Mouse (Mus musculus): ENCODE measurements around the gene Ramp2. TPM values are rescaled to one million over a fixed set of nuclear protein-coding genes. Genes with fewer than 3 reads are reported as not detected.

Gene Ramp2
- polyA plus RNA-seq, 1 experiment, result 86.6 TPM

DNA sequence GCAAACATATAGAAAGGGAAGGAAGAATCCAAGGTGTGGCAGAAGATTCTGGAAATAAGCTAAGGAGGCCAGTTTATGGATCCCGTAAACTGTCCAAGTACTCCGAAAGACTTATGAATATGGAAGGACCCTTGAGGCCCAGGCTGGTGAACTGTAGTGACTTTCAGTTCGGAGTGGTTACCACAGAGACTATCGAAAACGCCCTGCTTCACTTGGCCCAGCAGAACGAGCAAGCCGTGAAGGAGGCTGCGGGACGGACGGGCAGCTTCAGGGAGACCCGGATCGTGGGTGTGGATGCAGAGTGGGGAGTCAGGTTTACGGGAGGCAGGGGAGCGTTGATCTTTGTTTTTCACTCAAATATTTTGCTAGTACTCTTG, 33.4 kb downstream of the Ramp2 start:
- DNase-seq, result no peak
- WGBS, result 43% methylated on average over 14 of the region's 14 CpGs

DNA sequence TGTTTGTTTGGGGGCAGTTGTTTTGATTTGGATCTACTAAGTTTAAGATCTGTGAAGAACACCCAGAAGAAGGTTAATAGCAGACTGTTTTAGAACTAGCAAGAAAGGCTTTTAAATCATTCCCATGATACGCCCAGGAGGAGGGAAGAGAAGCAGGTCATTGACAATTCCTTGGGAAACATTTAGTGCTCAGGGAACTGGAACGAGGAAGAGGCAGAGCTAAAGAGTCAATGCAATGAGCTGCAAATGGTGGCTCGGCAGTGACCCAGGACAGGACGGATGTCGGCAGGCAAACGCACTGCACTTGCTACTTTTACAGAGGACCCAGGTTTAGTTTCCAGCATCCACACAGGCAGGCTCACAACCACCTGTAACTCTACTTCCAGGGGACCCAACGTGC, 35.0 kb downstream of the Ramp2 start:
- no peaks in the 10 kb centered on the region for H3K27me3 ChIP-seq (replicated peaks; ENCODE audit: control insufficient read depth, insufficient read depth, low read length)
- H3K27ac ChIP-seq (ENCODE audit: insufficient read depth, low read depth, low read length), result peak overlapping the region; percentile 39
- DNase-seq, result peak; percentile 70
- TF ChIP-seq POLR2A (IDR thresholded peaks at IDR 0.05; ENCODE audit: low read depth, low read length), result no peak
- no peak for TF ChIP-seq CTCF (conservative IDR thresholded peaks at IDR 0.05; ENCODE audit: insufficient read depth, insufficient read length, low read depth, low read length)
- WGBS, result 14% methylated on average over 7 of the region's 7 CpGs
- H3K4me3 ChIP-seq (ENCODE audit: insufficient read depth, low read depth, low read length), result no peak overlapping the region
- peaks cover 41% of the 10 kb centered on the region for H3K4me1 ChIP-seq (ENCODE audit: control insufficient read depth, insufficient read depth, low read length)
- H3K36me3 ChIP-seq (ENCODE audit: control insufficient read depth, insufficient read depth, low read length), result no peaks in the 10 kb centered on the region; the same call in 1 of the 2 replicates

More for the DNA sequence above, 33.4 kb downstream of the Ramp2 start:
- Histone ChIP-seq H3K4me1 (ENCODE audit: control insufficient read depth, insufficient read depth, low read length) (peaks cover 33% of the 10 kb centered on the region), H3K27ac (ENCODE audit: insufficient read depth, low read depth, low read length) (peak overlapping the region; percentile 36; the same call in 1 of the 2 replicates), H3K27me3 (replicated peaks; ENCODE audit: control insufficient read depth, insufficient read depth, low read length) (no peaks in the 10 kb centered on the region), H3K4me3 (ENCODE audit: insufficient read depth, low read depth, low read length) (no peak overlapping the region), H3K36me3 (ENCODE audit: control insufficient read depth, insufficient read depth, low read length) (no peaks in the 10 kb centered on the region; the same call in 1 of the 2 replicates)
- no peak for TF ChIP-seq POLR2A (IDR thresholded peaks at IDR 0.05; ENCODE audit: low read depth, low read length)

DNA sequence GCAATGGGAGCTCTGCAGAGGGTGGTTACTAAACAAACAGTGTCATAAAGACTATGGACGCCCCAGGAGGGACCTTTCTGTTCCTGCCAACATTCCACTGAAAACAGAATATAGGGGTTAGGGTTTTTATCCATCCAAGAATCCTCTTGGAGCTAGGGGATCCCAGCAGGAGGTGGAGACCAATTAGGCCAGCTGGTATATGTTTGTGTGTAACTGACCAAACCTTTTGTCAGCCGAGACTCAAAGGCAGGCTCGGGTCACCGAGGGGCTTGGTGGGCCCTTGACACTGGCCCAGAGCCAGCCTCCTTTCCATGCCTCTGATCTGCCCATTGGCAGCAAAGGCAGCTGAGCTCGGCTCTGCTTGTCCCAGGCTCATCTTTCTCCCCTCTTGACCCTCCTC, 37.1 kb downstream of the Ramp2 start:
- Histone ChIP-seq H3K27me3 (replicated peaks; ENCODE audit: control insufficient read depth, insufficient read depth, low read length) (no peaks in the 10 kb centered on the region), H3K4me3 (ENCODE audit: insufficient read depth, low read depth, low read length) (no peak overlapping the region), H3K4me1 (ENCODE audit: control insufficient read depth, insufficient read depth, low read length) (peaks cover 26% of the 10 kb centered on the region), H3K27ac (ENCODE audit: insufficient read depth, low read depth, low read length) (peak overlapping the region; percentile 91), H3K36me3 (ENCODE audit: control insufficient read depth, insufficient read depth, low read length) (peaks cover 4% of the 10 kb centered on the region)
- DNase-seq, result no peak
- no peak for TF ChIP-seq POLR2A (IDR thresholded peaks at IDR 0.05; ENCODE audit: low read depth, low read length)
- TF ChIP-seq CTCF (conservative IDR thresholded peaks at IDR 0.05; ENCODE audit: insufficient read depth, insufficient read length, low read depth, low read length), result no peak
- 34% methylated on average over 5 of the region's 5 CpGs for WGBS

DNA sequence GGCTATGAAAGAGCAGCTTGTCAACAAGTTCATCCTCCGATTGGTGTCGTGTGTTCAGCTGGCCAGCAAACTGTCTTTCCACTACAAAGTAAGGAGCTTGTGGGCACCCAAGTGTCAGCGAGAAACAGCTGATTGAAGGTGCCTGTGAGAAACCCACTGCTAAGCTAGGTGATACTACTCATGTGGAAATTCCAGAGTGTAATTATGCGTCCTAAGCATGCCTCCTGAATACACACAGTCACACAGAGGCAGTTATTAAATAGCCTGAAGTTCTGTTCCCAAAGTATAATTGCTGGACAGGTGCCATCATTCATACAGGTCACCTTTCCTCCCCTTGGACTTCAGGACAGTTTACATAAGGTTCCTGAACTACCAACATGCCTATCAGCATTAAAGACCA, 38.0 kb downstream of the Ramp2 start:
- WGBS, result 38% methylated on average over 4 of the region's 4 CpGs
- Histone ChIP-seq H3K27me3 (replicated peaks; ENCODE audit: control insufficient read depth, insufficient read depth, low read length) (no peaks in the 10 kb centered on the region), H3K27ac (ENCODE audit: insufficient read depth, low read depth, low read length) (peak overlapping the region; percentile 91), H3K4me3 (ENCODE audit: insufficient read depth, low read depth, low read length) (no peak overlapping the region), H3K36me3 (ENCODE audit: control insufficient read depth, insufficient read depth, low read length) (peaks cover 4% of the 10 kb centered on the region), H3K4me1 (ENCODE audit: control insufficient read depth, insufficient read depth, low read length) (peaks cover 26% of the 10 kb centered on the region)
- peak; percentile 85 for DNase-seq
- TF ChIP-seq CTCF (conservative IDR thresholded peaks at IDR 0.05; ENCODE audit: insufficient read depth, insufficient read length, low read depth, low read length), result no peak
- TF ChIP-seq POLR2A (IDR thresholded peaks at IDR 0.05; ENCODE audit: low read depth, low read length), result no peak

DNA sequence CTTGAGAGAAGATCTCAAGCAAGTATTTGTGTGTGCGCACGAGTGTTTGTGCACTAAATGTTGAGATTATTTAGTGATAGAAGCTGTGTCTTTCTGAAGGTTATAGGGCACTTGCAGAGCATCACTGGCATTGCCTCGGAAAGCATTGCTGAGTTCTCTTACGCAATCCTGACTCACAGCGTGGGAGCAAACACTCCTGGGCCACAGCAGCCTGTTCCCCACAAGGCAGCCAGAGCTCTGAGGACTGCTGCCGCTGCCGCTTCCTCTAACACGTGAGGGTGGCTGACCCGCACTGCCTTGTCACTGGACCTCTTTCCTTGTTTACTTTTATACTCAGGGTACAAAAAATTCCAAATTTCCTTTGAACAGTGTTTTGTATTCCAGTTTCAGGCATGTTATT, 41.5 kb downstream of the Ramp2 start:
- no peak overlapping the region for H3K4me3 ChIP-seq (ENCODE audit: insufficient read depth, low read depth, low read length)
- H3K4me1 ChIP-seq (ENCODE audit: control insufficient read depth, insufficient read depth, low read length), result peaks cover 21% of the 10 kb centered on the region
- H3K27ac ChIP-seq (ENCODE audit: insufficient read depth, low read depth, low read length), result peak overlapping the region; percentile 66
- H3K27me3 ChIP-seq (replicated peaks; ENCODE audit: control insufficient read depth, insufficient read depth, low read length), result no peaks in the 10 kb centered on the region
- H3K36me3 ChIP-seq (ENCODE audit: control insufficient read depth, insufficient read depth, low read length), result peaks cover 5% of the 10 kb centered on the region
- WGBS, result 67% methylated on average over 9 of the region's 9 CpGs
- no peak for DNase-seq
- TF ChIP-seq CTCF (conservative IDR thresholded peaks at IDR 0.05; ENCODE audit: insufficient read depth, insufficient read length, low read depth, low read length) (no peak), POLR2A (IDR thresholded peaks at IDR 0.05; ENCODE audit: low read depth, low read length) (no peak)

DNA sequence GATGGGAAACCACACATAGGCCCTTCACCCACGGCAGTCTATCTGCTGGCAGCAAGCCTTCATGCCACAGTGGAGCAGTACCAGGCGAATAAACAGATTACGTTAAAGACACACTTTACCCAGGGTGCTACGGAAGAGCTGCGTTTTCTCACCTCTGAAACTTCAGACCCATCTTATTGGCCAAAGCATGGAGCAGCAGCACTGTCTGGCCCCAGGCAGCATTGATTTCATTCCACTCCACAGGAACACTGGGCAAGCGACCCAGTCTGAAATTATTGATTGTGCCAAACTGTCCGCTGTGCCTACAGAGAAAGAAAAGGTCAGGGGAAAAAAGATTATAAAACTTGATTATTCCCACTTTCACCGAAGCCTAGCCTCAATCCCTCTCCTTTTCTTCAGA, 45.4 kb downstream of the Ramp2 start:
- no peaks in the 10 kb centered on the region for H3K4me1 ChIP-seq (ENCODE audit: control insufficient read depth, insufficient read depth, low read length)
- WGBS, result 89% methylated on average over 8 of the region's 8 CpGs
- H3K27me3 ChIP-seq (replicated peaks; ENCODE audit: control insufficient read depth, insufficient read depth, low read length), result no peaks in the 10 kb centered on the region
- no peak overlapping the region for H3K27ac ChIP-seq (ENCODE audit: insufficient read depth, low read depth, low read length)
- no peak overlapping the region for H3K4me3 ChIP-seq (ENCODE audit: insufficient read depth, low read depth, low read length)
- TF ChIP-seq POLR2A (IDR thresholded peaks at IDR 0.05; ENCODE audit: low read depth, low read length) (no peak), CTCF (conservative IDR thresholded peaks at IDR 0.05; ENCODE audit: insufficient read depth, insufficient read length, low read depth, low read length) (no peak)
- peaks cover 9% of the 10 kb centered on the region for H3K36me3 ChIP-seq (ENCODE audit: control insufficient read depth, insufficient read depth, low read length)
- no peak for DNase-seq

DNA sequence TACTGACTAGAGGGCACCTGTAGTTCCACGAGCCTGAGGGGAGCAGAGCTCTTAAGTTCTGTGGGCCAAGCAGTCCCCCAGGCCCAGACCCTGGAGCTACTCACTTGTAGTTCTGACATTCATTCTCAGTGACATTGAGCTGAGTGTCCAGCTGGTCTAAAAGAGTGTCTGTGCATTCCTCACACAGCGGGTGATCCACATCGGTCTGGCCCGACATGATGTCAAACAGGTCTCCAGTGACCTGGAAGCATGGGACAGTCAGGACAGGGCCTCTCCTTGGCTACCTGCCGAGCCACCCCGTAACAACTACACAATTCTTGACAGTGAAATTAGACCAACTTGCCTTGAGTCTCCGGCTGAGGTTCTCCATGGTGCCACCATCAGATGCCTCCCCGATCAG, 49.4 kb downstream of the Ramp2 start:
- Histone ChIP-seq H3K4me3 (ENCODE audit: insufficient read depth, low read depth, low read length) (no peak overlapping the region), H3K27me3 (replicated peaks; ENCODE audit: control insufficient read depth, insufficient read depth, low read length) (no peaks in the 10 kb centered on the region), H3K27ac (ENCODE audit: insufficient read depth, low read depth, low read length) (no peak overlapping the region; the same call in 1 of the 2 replicates), H3K36me3 (ENCODE audit: control insufficient read depth, insufficient read depth, low read length) (peaks cover 5% of the 10 kb centered on the region), H3K4me1 (ENCODE audit: control insufficient read depth, insufficient read depth, low read length) (0 out of 2 replicates have a peak, but pooled peaks cover 4% of the 10 kb centered on the region)
- no peak for TF ChIP-seq POLR2A (IDR thresholded peaks at IDR 0.05; ENCODE audit: low read depth, low read length)
- TF ChIP-seq CTCF (conservative IDR thresholded peaks at IDR 0.05; ENCODE audit: insufficient read depth, insufficient read length, low read depth, low read length), result no peak
- DNase-seq, result no peak
- 93% methylated on average over 8 of the region's 8 CpGs for WGBS

Measured in kidney, adult 2 months (tissue).